Mouse (Mus musculus) ES-Bruce4 (cell line): ENCODE data around the gene Trrap.

Experiments
- CTCF ChIP-seq: IDR thresholded peaks from one replicate; pipeline ENCODE4 v1.8.1; 2011; ENCODE audit warnings: low read depth, low read length
- EP300 ChIP-seq: IDR thresholded peaks from 2 replicates; pipeline ENCODE4 v1.6.1; 2011; ENCODE audit warnings: low read depth, low read length; ENCODE audit not compliant: insufficient read depth
- POLR2A ChIP-seq: IDR thresholded peaks from one replicate; pipeline ENCODE4 v1.8.1; 2011; ENCODE audit warnings: low read length; ENCODE audit not compliant: insufficient read depth

DNA sequence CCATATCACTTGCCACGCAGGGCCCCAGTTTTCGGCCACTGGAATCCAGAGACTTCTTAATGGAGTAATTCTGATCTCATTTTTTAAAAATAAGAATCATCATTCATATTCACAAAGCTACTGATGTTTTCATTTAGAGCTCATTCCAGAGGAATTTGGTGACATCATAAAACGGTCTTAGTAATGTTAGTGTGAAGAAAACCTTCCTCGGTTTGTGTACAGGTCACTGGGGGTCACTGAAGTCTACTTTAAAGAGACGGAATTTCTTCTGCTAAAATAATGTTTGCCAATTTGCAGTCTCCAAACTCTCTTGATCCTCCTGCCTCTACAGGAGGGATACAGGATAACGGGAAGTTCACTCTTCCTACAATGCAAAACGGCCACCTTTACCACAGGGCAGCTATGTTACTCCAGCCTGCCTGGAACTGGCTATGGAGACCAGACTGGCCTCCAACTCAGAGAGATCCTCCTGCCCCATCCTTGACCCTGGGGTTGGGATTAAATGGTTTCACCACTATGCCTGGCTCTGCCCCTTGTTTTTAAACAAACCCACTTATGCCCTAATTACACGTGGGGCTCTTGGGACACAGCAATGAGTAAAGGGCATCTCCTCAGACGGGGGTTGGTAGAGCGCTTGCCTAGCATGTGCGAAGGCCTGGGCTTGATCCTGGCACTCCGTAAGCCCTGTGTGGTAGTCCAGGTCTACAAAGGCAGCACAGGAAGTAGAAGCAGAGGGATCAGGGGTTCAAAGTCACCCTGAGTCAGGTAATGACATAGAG is 137.0 kb downstream of the Trrap start:
- no peak for TF ChIP-seq CTCF
- no peak for TF ChIP-seq POLR2A
- TF ChIP-seq EP300 = no peak
